Mouse (Mus musculus) forebrain, embryonic 13.5 days (tissue): Measurements from ENCODE around the gene Tmem230. TPM values are rescaled to one million over a fixed set of nuclear protein-coding genes. Genes with fewer than 3 reads are reported as not detected.
"Not testable (repeated sequence)": the region's sequence is repeated elsewhere in the genome, so short reads cannot be mapped to it uniquely, and the experiment has no call there.

Source experiments
- ATAC-seq: fragments of 200-750 bp; cut with Nextera tagmentation; 2 replicates; pipeline ENCODE4 v1.8.0; 2017
- H3K27ac ChIP-seq: fragments of 300-500 bp; sonication (generic); 2 replicates; pipeline ENCODE4 v1.5.1; 2015; ENCODE audit warnings: inconsistent platforms, mild to moderate bottlenecking, moderate library complexity
- H3K27me3 ChIP-seq: fragments of 300-500 bp; sonication (generic); 2 replicates; pipeline ENCODE4 v1.6.1; 2015; ENCODE audit warnings: mild to moderate bottlenecking, inconsistent platforms
- H3K36me3 ChIP-seq: fragments of 300-500 bp; sonication (generic); 2 replicates; pipeline ENCODE4 v1.6.1; 2015; ENCODE audit warnings: mild to moderate bottlenecking, inconsistent platforms; ENCODE audit not compliant: poor library complexity, severe bottlenecking
- H3K4me1 ChIP-seq: fragments of 300-500 bp; sonication (generic); 2 replicates; pipeline ENCODE4 v1.6.1; 2015; ENCODE audit warnings: inconsistent platforms
- H3K4me2 ChIP-seq: fragments of 300-500 bp; sonication (generic); 2 replicates; pipeline ENCODE4 v1.6.1; 2015; ENCODE audit warnings: inconsistent platforms, mild to moderate bottlenecking, moderate library complexity
- H3K4me3 ChIP-seq: fragments of 300-500 bp; sonication (generic); 2 replicates; pipeline ENCODE4 v1.5.1; 2015; ENCODE audit warnings: mild to moderate bottlenecking, inconsistent platforms
- H3K9ac ChIP-seq: fragments of 300-500 bp; sonication (generic); 2 replicates; pipeline ENCODE4 v1.6.1; 2015; ENCODE audit warnings: mild to moderate bottlenecking, inconsistent platforms
- H3K9me3 ChIP-seq: fragments of 300-500 bp; sonication (generic); replicated peaks from 2 replicates; pipeline ENCODE4 v1.6.1; 2016; ENCODE audit warnings: inconsistent platforms
- WGBS: fragments of 180-500 bp; shearing (Covaris S2); methylation state at CpG from one replicate; pipeline ENCODE4 v1.1.7; 2015; 5-methylcytosine and 5-hydroxymethylcytosine counted together
- polyA plus RNA-seq: library from polyadenylated mRNA; unstranded; fragments of >200 nt; fragmentation: Nextera tagmentation; extraction: Ambion mirVana; gene quantifications from 2 replicates; pipeline ENCODE4 v1.2.1, GENCODE M21; 2015

Tmem230 gene
- 48.4 and 48.9 TPM in 2 replicates for polyA plus RNA-seq

DNA sequence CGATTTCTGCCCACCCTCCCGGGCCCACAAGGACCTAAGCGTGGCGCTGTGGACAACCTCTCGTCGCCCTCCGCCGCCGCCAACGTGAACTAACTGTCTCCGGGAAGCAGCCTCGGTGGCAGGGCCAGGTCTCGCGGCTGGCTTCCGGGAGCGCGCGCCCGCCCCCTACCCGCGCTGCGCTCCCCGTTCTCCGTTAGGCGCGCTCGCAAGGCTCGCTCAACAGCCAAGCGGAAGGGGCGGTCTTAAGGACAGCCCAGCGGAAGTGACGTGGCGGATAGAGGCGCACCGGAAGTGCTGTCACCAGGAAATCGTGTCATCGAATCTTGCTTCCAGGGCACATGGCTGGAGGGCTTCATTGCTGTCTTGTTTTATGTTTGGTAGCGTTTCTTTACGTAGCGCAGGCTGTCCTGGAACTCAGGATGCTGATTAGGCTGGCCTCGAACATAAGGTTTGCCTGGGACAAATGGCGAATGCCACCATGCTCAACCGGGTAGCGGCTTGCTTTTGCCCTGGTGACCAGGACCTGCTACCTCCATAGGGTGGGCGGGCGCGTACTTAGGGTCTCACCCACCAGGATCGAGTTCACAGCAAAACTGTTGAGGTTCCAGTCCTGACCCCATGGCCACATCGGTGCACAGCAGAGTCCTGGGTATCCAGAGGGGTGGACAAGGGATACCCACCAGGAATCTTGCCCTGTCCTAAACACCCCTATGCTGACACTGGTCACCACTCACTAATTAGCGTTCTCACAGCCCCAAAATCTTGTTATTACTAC is at the start of gene Tmem230:
TSS of gene Tmem230 (minus strand) at position 269 of the 775 bp plus-strand sequence.
- peak within 1 kb of the TSS; percentile 73 for H3K9ac ChIP-seq
- peak within 1 kb of the TSS; percentile 76 for H3K27ac ChIP-seq
- ATAC-seq, result peak; percentile 94
- no peaks in the 10 kb centered on the region for H3K27me3 ChIP-seq
- H3K4me1 ChIP-seq, result peaks cover 45% of the 10 kb centered on the region
- peak within 1 kb of the TSS; percentile 63 for H3K4me3 ChIP-seq
- WGBS, result 6% methylated on average over 50 of the region's 50 CpGs
- H3K4me2 ChIP-seq, result peak within 1 kb of the TSS; percentile 76
- H3K9me3 ChIP-seq, result no peaks in the 10 kb centered on the region
- H3K36me3 ChIP-seq, result peaks cover 43% of the 10 kb centered on the region

DNA sequence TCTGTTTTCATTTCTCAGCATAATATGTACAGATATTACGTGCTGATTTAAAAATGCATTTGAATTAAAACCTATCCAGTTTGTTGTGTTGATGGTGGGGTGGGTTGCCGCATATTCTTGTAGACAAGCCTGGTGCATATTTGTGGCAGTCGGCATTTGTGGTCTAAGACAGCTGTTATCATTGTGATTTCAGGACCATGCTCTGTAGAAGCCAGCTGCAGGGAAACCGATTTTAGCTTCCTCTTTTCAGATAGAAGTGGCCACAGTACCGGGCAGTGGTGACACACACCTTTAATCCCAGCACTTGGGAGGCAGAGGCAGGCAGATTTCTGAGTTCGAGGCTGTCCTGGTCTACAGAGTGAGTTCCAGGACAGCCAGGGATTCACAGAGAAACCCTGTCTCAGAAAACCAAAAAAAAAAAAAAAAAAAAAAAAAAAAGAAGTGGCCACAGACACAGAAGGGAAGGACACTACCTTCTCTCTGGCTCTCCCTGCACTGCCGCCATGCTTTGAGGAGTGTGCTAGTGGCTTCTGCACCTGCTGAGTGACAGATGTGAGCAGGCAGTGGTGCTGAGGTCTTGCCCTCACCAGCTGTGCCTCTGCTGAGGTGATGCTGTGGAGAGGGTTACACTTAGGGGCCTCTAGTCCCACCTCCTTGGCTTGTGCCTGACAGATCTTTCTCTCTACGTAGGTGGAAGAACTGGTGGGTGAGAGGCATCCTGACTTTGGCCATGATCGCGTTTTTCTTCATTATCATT is 46.3 kb upstream of the Tmem230 start:
- Histone ChIP-seq H3K4me2 (no peak overlapping the region), H3K36me3 (peaks cover 56% of the 10 kb centered on the region), H3K4me3 (no peak overlapping the region), H3K9ac (no peak overlapping the region), H3K9me3 (no peaks in the 10 kb centered on the region), H3K27ac (no peak overlapping the region), H3K27me3 (no peaks in the 10 kb centered on the region), H3K4me1 (peaks cover 20% of the 10 kb centered on the region)
- ATAC-seq, result no peak
- WGBS, result 92% methylated on average over 10 of the region's 10 CpGs

DNA sequence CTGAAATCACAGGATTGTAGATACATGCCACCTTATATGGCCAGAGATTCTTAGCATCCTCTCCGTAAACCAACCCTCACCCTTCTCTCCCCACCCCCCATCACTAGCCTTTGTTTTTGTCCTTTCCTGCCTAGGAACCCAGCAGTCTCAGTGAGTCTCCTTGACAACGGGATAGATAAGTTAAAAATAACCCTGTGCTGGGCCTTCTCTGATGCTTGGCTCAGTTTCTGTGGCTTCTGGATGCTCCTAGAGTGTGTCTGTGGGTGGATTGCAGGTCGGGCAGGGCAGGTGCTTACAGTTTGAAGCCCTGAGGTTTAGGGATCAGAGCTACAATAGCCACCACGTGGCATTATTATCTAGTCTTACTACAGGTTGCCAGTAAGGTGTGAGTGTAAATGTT is 44.5 kb upstream of the Tmem230 start:
- H3K4me1 ChIP-seq, result peaks cover 20% of the 10 kb centered on the region
- peaks cover 38% of the 10 kb centered on the region for H3K36me3 ChIP-seq
- peak; percentile 36; the same call in 1 of the 2 replicates for ATAC-seq
- WGBS, result 23% methylated on average over 4 of the region's 4 CpGs
- H3K4me3 ChIP-seq, result no peak overlapping the region
- H3K9me3 ChIP-seq, result no peaks in the 10 kb centered on the region
- H3K27ac ChIP-seq, result peak overlapping the region; percentile 40
- no peaks in the 10 kb centered on the region for H3K27me3 ChIP-seq
- no peak overlapping the region for H3K9ac ChIP-seq
- H3K4me2 ChIP-seq, result peak overlapping the region; percentile 5; the same call in 1 of the 2 replicates

DNA sequence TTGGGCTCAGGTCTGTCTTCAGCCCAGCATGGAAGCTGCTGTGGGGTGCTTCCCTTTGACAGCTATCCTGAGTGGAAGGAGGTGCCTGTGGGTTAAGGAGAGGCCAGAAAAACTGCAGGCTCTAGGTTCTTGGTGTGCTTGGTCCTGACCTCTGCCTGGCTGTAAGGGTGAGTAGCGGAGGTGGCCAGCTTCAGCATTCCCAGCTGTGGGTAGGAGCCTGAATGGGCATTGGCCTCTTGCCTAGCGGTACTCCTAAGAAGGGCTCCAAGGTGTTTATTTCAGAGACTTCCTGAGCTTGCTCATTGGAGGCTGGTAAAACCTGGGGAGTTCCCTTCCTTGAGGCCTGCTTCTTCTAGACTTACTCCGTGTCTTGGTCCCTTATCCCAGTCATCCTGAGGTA is 43.7 kb upstream of the Tmem230 start:
- ATAC-seq, result no peak
- Histone ChIP-seq H3K27me3 (no peaks in the 10 kb centered on the region), H3K36me3 (peaks cover 30% of the 10 kb centered on the region), H3K4me1 (peaks cover 20% of the 10 kb centered on the region), H3K27ac (no peak overlapping the region), H3K4me2 (no peak overlapping the region), H3K9me3 (0 out of 2 replicates have a peak, but pooled peaks cover 6% of the 10 kb centered on the region), H3K4me3 (no peak overlapping the region), H3K9ac (no peak overlapping the region)
- WGBS, result 67% methylated on average over 3 of the region's 3 CpGs

DNA sequence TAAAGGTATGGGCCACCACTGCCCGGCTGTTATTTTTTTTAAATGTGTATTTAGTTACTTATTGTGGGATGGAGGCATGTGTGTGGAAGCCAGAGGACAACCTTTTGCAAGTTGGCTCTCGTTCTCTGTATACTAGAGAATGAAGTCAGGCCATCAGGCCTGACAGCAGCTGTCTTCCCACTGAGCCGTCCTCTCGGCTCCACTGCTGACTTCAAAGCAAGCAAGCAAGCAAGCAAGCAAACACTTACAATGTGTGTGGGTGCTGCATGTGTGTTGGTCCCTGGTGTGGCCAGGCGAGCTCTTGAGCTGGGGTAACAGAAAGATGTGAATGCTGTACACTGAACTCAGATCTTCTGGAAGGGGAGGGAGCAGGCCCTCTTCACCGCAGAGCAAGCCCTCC is 43.2 kb upstream of the Tmem230 start:
- Histone ChIP-seq H3K9me3 (0 out of 2 replicates have a peak, but pooled peaks cover 8% of the 10 kb centered on the region), H3K27me3 (no peaks in the 10 kb centered on the region), H3K27ac (no peak overlapping the region), H3K4me3 (no peak overlapping the region), H3K4me1 (peaks cover 20% of the 10 kb centered on the region), H3K36me3 (peaks cover 25% of the 10 kb centered on the region), H3K4me2 (no peak overlapping the region), H3K9ac (no peak overlapping the region)
- WGBS, result 82% methylated on average over 6 of the region's 6 CpGs
- ATAC-seq, result no peak

DNA sequence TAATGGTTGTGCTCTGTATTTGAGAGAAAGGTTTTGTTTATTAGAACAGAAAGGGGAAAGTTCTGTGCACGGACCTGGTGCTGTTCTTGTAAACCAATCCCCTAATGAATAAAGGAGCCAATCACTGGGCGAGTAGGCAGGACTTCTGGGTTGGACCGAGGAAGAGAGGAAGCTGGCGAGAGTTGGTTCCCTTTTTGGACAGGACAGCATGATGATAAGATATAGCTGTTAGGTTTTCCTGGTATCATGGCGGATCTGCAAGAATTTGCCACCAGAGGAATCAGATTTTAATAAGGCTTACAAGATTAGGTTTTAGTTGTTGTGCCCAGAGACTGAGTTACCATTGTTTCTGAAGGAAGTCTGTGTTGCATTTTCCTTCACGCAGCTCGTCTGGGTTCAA is 41.6 kb upstream of the Tmem230 start:
- H3K4me1 ChIP-seq, result peaks cover 23% of the 10 kb centered on the region
- H3K9me3 ChIP-seq, H3K27me3 ChIP-seq, H3K36me3 ChIP-seq, H3K27ac ChIP-seq, H3K4me3 ChIP-seq, ATAC-seq, H3K4me2 ChIP-seq, H3K9ac ChIP-seq: not testable (repeated sequence)
- WGBS, result 79% methylated on average over 5 of the region's 7 CpGs

DNA sequence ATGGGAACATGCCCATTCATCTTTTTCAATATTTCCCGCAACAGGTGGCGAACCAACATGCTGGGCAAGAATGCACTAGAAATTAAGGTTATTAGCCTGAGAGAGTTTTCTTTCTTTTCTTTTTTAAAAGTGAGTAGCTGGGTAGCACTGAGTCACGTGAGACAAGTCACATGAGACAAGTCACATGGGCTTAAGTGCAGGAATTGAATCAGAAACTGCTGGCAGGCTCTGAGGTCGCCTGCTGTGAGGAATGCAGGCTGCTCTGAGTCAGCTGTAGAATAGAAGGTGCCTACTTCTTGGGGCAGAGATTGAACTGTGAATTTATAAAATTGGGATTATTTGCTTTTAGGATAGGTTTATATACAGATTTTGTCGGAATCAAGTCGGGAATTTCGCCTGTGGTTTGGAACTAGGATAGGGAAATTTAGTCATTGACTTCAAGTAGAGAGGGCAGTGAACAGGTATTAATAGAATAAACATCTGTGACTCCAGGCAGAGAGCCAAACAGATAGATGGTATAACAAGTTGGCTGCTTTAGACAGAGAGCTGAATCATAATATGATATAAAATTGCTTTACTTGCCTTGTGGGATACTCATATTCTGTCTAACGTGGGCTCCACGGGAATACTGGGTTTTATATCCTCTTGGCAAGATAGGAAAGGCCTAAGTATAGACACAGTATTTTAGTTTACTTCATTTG is 38.9 kb upstream of the Tmem230 start:
- Histone ChIP-seq H3K9ac (no peak overlapping the region), H3K27me3 (no peaks in the 10 kb centered on the region), H3K4me2 (no peak overlapping the region), H3K36me3 (no peaks in the 10 kb centered on the region), H3K4me1 (peaks cover 38% of the 10 kb centered on the region), H3K27ac (no peak overlapping the region), H3K4me3 (no peak overlapping the region), H3K9me3 (0 out of 2 replicates have a peak, but pooled peaks cover 8% of the 10 kb centered on the region)
- no peak for ATAC-seq
- WGBS, result 89% methylated on average over 9 of the region's 9 CpGs

DNA sequence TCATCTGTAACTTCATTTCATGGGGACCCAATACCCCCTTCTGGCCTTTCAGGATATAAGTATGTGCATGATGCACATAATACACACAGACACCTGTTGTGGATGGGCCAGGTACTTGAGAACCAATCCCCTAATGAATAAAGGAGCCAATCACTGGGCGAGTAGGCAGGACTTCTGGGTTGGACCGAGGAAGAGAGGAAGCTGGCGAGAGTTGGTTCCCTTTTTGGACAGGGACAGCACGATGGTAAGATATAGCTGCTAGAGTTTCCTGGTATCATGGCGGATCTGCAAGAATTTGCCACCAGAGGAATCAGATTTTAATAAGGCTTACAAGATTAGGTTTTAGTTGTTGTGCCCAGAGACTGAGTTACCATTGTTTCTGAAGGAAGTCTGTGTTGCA is 38.1 kb upstream of the Tmem230 start:
- H3K4me2 ChIP-seq, H3K9me3 ChIP-seq, H3K27me3 ChIP-seq, H3K36me3 ChIP-seq, ATAC-seq, H3K27ac ChIP-seq, H3K4me3 ChIP-seq, H3K9ac ChIP-seq: not testable (repeated sequence)
- peaks cover 34% of the 10 kb centered on the region for H3K4me1 ChIP-seq
- WGBS, result 96% methylated on average over 5 of the region's 5 CpGs

DNA sequence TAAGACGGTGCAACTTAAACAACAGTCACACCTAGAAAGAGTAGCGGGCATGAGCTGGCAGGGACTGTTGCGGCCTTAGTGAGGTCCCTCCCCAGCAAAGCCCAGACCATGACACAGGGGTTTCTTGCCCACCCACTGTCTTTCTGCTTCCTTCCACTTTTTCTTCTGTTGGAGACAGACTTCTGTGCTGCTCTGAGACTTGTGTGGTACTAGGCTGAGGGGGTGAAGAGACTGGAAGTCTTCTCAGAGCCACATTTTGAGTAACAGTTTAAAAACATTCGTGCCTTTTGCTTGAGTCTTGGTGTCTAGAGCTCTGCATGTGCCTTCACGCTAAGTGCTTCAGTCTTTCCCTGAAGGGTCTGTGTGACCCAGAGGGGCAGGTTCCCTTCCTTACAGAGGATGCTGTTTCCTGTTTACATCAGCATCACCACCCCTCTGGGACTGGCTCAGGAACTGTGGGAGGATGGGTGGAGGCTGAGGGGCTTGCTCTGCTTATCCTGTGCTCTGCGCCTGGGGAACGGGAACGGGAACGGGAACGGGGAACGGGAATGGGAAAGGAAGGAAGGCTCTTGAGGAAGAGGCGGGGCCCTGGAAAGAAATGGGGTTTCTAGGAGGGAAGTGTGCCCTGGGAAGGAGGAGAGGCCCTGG is 37.0 kb upstream of the Tmem230 start:
- Histone ChIP-seq H3K9me3 (0 out of 2 replicates have a peak, but pooled peaks cover 8% of the 10 kb centered on the region), H3K9ac (no peak overlapping the region), H3K27me3 (no peaks in the 10 kb centered on the region), H3K4me2 (no peak overlapping the region), H3K4me3 (no peak overlapping the region), H3K27ac (0 out of 2 replicates have a peak overlapping the region, but pooled peaks have one; percentile 0), H3K4me1 (peaks cover 34% of the 10 kb centered on the region), H3K36me3 (peaks cover 6% of the 10 kb centered on the region; the same call in 1 of the 2 replicates)
- 87% methylated on average over 12 of the region's 12 CpGs for WGBS
- no peak for ATAC-seq

DNA sequence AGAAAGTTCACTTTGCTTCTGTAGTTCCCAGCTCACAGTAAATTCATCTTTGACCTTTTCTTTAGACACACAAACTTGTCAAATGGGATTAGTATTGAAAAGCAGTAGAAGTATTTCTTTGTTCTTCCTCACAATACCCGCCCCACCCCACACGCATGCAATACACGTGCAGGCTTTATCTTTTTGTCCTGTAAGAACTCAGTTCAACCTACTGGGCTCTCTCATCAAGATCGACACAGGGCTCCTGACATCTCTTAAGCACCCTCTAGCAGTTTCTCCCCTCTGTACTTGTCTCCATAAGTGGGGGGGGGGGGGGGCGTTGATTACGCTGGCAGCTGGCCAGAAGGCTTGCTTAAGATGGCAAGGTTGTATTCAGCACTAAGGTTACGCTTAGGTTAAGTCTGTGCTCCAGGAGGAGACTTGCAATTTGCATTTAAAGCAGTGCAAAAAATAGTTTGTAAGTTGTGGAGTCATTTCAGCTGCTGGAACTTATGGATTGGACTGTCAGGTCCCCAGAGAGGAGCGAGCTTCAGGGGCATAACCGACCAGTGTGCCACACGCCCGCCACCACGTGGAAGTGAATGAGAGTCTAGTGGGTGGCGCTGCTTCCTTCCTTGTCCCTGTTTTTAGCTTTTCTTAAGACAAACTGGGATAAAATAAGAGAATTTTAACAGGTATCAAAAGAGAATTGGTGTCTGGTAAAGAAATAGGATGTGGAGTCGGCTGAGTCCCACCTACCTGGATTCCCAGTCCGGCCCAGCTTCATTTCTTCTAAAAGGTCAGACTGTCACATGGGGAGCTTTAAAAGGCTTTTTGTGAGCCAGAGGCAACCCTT is 35.8 kb upstream of the Tmem230 start:
- no peak overlapping the region for H3K4me3 ChIP-seq
- 0 out of 2 replicates have a peak, but pooled peaks cover 8% of the 10 kb centered on the region for H3K9me3 ChIP-seq
- peak; percentile 49 for ATAC-seq
- peak overlapping the region; percentile 74 for H3K27ac ChIP-seq
- H3K9ac ChIP-seq, result peak overlapping the region; percentile 35; the same call in 1 of the 2 replicates
- H3K27me3 ChIP-seq, result no peaks in the 10 kb centered on the region
- H3K36me3 ChIP-seq, result peaks cover 8% of the 10 kb centered on the region; the same call in 1 of the 2 replicates
- WGBS, result 24% methylated on average over 15 of the region's 15 CpGs
- peaks cover 34% of the 10 kb centered on the region for H3K4me1 ChIP-seq
- H3K4me2 ChIP-seq, result peak overlapping the region; percentile 27
